Mouse (Mus musculus): Measurements from ENCODE around the gene Mboat2. TPM values are rescaled to one million over a fixed set of nuclear protein-coding genes. Genes with fewer than 3 reads are reported as not detected.

Gene Mboat2
- polyA plus RNA-seq, 1 experiment from 2014 or later, result not detected

GRCm38 (mm10) chr12:24963393-24964022, 132.8 kb downstream of the Mboat2 start:
- Histone ChIP-seq H3K79me2 (ENCODE audit: inconsistent target) (no peaks in the 10 kb centered on the region), H3K4me3 (ENCODE audit: inconsistent target) (no peak overlapping the region), H3K27ac (no peak overlapping the region), H3K36me3 (ENCODE audit: inconsistent target) (no peaks in the 10 kb centered on the region)
- 34% methylated on average over 13 of the region's 13 CpGs for WGBS (ENCODE audit: missing documents)

DNA sequence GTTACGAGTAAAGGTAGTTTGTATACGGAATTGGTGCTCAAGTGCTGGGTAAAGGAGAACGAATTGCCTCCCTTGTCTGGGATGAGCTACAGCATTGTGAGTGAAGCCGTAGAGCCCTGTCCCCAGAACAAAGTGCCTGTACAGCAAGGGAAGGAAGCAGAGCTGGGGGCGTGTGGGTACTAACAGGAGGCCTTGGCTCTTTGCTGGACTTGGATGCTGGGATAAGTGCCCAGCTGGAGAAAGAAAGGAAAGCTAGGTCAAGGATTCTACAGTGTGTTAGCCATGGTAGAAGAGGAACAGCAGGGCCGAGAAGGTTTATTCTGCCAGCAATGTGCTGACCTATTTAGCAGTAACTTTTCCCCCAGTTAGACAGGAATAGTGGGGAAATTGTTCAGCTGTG, 134.7 kb downstream of the Mboat2 start:
- H3K79me2 ChIP-seq (ENCODE audit: inconsistent target), result no peaks in the 10 kb centered on the region
- no peak overlapping the region for H3K27ac ChIP-seq
- WGBS (ENCODE audit: missing documents), result 97% methylated on average over 6 of the region's 6 CpGs
- no peaks in the 10 kb centered on the region for H3K36me3 ChIP-seq (ENCODE audit: inconsistent target)
- H3K4me3 ChIP-seq (ENCODE audit: inconsistent target), result no peak overlapping the region

- H3K27ac ChIP-seq, result no peak overlapping the region
- 100% methylated on average over 2 of the region's 2 CpGs for WGBS (ENCODE audit: missing documents)
These were observed 135.4 kb downstream of the Mboat2 start for GRCm38 (mm10) chr12:24966046-24966445.

GRCm38 (mm10) chr12:24971490-24972200, 141.0 kb downstream of the Mboat2 start:
- Histone ChIP-seq H3K4me3 (ENCODE audit: inconsistent target) (no peak overlapping the region), H3K36me3 (ENCODE audit: inconsistent target) (no peaks in the 10 kb centered on the region), H3K27ac (no peak overlapping the region), H3K79me2 (ENCODE audit: inconsistent target) (peaks cover 15% of the 10 kb centered on the region)
- 96% methylated on average over 5 of the region's 5 CpGs for WGBS (ENCODE audit: missing documents)

More at GRCm38 (mm10) chr12:24966046-24966445, 135.4 kb downstream of the Mboat2 start:
- no peak overlapping the region for H3K4me3 ChIP-seq (ENCODE audit: inconsistent target)
- no peaks in the 10 kb centered on the region for H3K36me3 ChIP-seq (ENCODE audit: inconsistent target)
- H3K79me2 ChIP-seq (ENCODE audit: inconsistent target), result no peaks in the 10 kb centered on the region

GRCm38 (mm10) chr12:24972371-24973350, 142.0 kb downstream of the Mboat2 start:
- Histone ChIP-seq H3K4me3 (ENCODE audit: inconsistent target) (no peak overlapping the region), H3K79me2 (ENCODE audit: inconsistent target) (peaks cover 25% of the 10 kb centered on the region), H3K36me3 (ENCODE audit: inconsistent target) (0 out of 2 replicates have a peak, but pooled peaks cover 5% of the 10 kb centered on the region), H3K27ac (no peak overlapping the region)
- 89% methylated on average over 8 of the region's 8 CpGs for WGBS (ENCODE audit: missing documents)

DNA sequence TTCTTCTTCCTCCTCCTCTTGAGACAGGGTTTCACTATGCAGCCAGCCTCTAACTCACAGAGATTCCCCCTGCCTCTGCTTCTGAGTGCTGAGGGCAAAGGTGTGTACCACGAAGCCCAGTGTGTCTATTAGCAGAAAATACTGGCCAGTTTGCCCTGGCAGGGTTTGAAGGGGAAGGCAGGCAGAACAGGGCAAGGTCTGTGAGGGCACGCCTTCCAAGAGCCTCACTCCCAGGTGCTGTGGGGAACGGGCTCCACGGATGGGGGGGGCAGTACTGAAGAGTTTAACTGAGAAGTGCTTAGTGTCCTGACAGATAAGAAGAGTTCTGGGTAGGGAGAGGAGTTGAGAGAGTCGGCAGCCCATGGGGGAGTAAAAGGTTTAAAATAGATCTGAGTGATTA, 142.9 kb downstream of the Mboat2 start:
- H3K36me3 ChIP-seq (ENCODE audit: inconsistent target), result 0 out of 2 replicates have a peak, but pooled peaks cover 5% of the 10 kb centered on the region
- H3K79me2 ChIP-seq (ENCODE audit: inconsistent target), result peaks cover 34% of the 10 kb centered on the region
- WGBS (ENCODE audit: missing documents), result 25% methylated on average over 5 of the region's 5 CpGs
- H3K27ac ChIP-seq, result no peak overlapping the region
- H3K4me3 ChIP-seq (ENCODE audit: inconsistent target), result no peak overlapping the region

DNA sequence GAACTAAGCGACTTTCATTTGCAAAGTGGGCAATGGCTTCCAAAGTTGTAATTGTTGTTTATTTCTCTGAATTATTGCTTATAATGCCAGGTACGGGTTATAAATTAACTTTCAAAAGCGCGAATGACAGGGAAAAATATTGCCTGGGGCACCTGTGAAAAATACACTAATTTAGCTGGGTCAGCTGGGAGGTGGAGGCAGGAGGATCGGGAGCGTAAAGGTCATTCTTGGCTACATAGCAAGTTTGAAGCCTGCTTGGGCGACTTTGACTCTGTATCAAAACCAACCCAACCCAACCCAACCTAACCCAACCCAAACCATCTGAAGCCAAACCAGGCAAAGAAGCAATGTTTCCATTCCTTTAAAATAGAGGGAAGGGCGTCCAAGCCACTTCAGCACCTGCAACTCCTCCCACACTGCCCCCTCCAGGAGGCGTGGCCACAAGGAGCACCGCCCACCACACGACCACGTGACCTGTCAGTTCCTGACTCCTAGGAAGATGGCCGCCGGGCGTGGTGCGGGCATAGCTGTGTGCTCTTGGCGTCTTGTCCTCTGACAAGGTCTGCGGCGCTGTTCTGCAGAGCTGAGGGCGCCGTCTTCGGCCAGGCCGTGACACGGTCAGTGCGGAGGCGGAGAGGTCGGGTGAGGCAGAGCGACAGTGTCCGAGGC, 143.9 kb downstream of the Mboat2 start, which contains the start of gene Kidins220:
Gene Kidins220 (plus strand): TSS at position 480 of the 669 bp plus-strand sequence.
- 19% methylated on average over 21 of the region's 29 CpGs for WGBS (ENCODE audit: missing documents)
- H3K27ac ChIP-seq, result peak within 1 kb of the TSS; percentile 66
- H3K79me2 ChIP-seq (ENCODE audit: inconsistent target), result peaks cover 44% of the 10 kb centered on the region
- H3K36me3 ChIP-seq (ENCODE audit: inconsistent target), result 0 out of 2 replicates have a peak, but pooled peaks cover 5% of the 10 kb centered on the region
- H3K4me3 ChIP-seq (ENCODE audit: inconsistent target), result peak within 1 kb of the TSS; percentile 87

- peak overlapping the region; percentile 66 for H3K27ac ChIP-seq
- H3K79me2 ChIP-seq (ENCODE audit: inconsistent target), result peaks cover 51% of the 10 kb centered on the region
- WGBS (ENCODE audit: missing documents), result 0% methylated on average over 27 of the region's 31 CpGs
- 0 out of 2 replicates have a peak, but pooled peaks cover 5% of the 10 kb centered on the region for H3K36me3 ChIP-seq (ENCODE audit: inconsistent target)
- peak overlapping the region; percentile 87 for H3K4me3 ChIP-seq (ENCODE audit: inconsistent target)
These were observed 144.5 kb downstream of the Mboat2 start for GRCm38 (mm10) chr12:24975115-24975733.

DNA sequence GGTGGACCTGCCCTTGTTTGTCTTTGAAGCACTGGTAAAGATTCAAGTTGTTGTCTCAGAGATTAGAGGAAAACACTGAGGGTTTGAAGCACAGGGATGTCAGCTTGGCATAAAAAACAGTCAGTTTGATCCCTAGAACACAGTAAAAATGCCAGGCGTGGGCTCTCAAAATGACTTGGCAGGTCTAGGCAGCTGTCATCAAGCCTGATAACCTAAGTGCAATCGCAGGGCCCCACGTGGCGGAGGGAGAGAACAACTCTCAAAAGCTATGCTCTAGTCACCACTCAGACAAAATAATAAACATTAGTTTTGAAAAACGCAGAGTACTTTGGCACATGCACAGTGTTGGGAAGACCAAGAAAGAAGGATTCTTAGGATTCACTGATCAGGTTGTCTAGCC, 154.5 kb downstream of the Mboat2 start:
- H3K79me2 ChIP-seq (ENCODE audit: inconsistent target), result peaks cover 79% of the 10 kb centered on the region
- H3K4me3 ChIP-seq (ENCODE audit: inconsistent target), result no peak overlapping the region
- H3K36me3 ChIP-seq (ENCODE audit: inconsistent target), result peaks cover 53% of the 10 kb centered on the region
- WGBS (ENCODE audit: missing documents), result 90% methylated on average over 5 of the region's 5 CpGs
- H3K27ac ChIP-seq, result no peak overlapping the region

GRCm38 (mm10) chr12:24995350-24995749, 164.7 kb downstream of the Mboat2 start:
- WGBS (ENCODE audit: missing documents), result 90% methylated on average over 4 of the region's 4 CpGs
- H3K27ac ChIP-seq, result no peak overlapping the region

GRCm38 (mm10) chr12:25005350-25005749, 174.7 kb downstream of the Mboat2 start:
- 88% methylated on average over 6 of the region's 6 CpGs for WGBS (ENCODE audit: missing documents)
- no peaks in the 10 kb centered on the region for H3K79me2 ChIP-seq (ENCODE audit: inconsistent target)
- peaks cover 99% of the 10 kb centered on the region for H3K36me3 ChIP-seq (ENCODE audit: inconsistent target)
- no peak overlapping the region for H3K4me3 ChIP-seq (ENCODE audit: inconsistent target)
- no peak overlapping the region for H3K27ac ChIP-seq

More at GRCm38 (mm10) chr12:24995350-24995749, 164.7 kb downstream of the Mboat2 start:
- Histone ChIP-seq H3K4me3 (ENCODE audit: inconsistent target) (no peak overlapping the region), H3K36me3 (ENCODE audit: inconsistent target) (peaks cover 98% of the 10 kb centered on the region), H3K79me2 (ENCODE audit: inconsistent target) (no peaks in the 10 kb centered on the region)

- H3K27ac ChIP-seq, result no peak overlapping the region
- peaks cover 91% of the 10 kb centered on the region for H3K36me3 ChIP-seq (ENCODE audit: inconsistent target)
- WGBS (ENCODE audit: missing documents), result 100% methylated on average over 9 of the region's 9 CpGs
- H3K79me2 ChIP-seq (ENCODE audit: inconsistent target), result no peaks in the 10 kb centered on the region
- no peak overlapping the region for H3K4me3 ChIP-seq (ENCODE audit: inconsistent target)
These were observed 179.3 kb downstream of the Mboat2 start for GRCm38 (mm10) chr12:25009957-25010356.

DNA sequence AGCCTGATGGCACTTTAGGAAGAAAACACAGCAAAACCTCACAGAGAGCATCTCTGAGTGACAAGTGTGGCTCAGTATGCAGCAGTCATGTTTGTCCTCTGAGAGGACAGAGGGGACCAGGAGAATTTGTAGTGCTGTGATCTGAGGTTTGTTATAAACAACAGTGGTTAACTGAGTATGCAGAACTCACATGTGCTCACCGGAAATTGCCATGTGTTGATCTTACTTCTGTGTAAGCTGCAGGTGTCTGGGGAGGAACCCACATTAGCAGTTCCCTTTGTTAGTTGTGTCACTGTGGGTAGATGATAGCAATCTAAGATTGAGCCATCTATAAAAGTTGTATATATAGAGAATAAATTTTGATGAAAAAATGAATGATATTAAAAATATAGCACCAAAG, 179.7 kb downstream of the Mboat2 start:
- no peak overlapping the region for H3K27ac ChIP-seq
- H3K36me3 ChIP-seq (ENCODE audit: inconsistent target), result peaks cover 91% of the 10 kb centered on the region
- H3K4me3 ChIP-seq (ENCODE audit: inconsistent target), result no peak overlapping the region
- H3K79me2 ChIP-seq (ENCODE audit: inconsistent target), result no peaks in the 10 kb centered on the region
- 79% methylated on average over 1 of the region's 1 CpGs for WGBS (ENCODE audit: missing documents)

All from macrophage (primary cell).